15 mouse cellular contexts compared by ENCODE assay signal in the genomic region with DNA sequence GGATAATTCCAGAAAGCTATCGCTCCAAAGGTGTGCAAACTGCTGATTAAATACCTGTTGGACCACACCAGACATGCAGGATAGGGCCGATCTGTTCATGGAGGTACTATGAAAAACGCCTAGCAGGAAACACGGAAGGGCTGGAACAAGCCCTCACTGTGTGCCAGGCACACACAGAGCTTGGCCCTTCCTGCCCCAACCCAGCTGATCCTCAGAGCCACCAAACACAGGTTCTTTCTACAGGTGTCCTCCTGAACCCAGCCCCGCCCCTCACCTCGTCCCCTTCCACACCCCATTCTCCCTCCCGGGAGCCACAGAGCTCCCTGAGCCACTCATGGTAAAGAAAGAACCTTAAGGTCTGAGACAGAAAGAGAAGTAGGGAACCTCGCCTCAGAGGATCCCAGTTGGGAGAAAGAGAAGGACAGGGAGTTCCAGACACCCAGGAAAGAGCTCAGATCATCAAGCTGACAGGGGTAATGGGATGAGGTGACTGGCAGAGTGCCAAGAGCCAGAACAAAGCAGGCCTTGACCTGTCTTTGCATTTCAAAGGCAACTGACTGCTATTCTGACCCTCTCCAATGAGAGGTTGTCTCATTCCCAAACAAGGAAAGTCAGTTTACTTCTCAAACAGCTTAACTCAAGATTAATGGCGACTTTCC.
A peak's percentile ranks its signal among the peaks of the same experiment; 100 is the strongest.
DNase-seq lines count a peak whose midpoint lies in the region; ATAC-seq and TF ChIP-seq lines count a peak whose summit lies in the region.
"Had no signal": no experiment of that assay in that cellular context is flagged by ENCODE, and none has a peak within 500 bp of the region (broad histone marks: within the 10 kb centered on the region; RNA-seq: fewer than 3 reads in every experiment).

No protein-coding gene starts in this region.

- H3K27ac ChIP-seq in embryonic facial prominence, embryonic 14.5 days (replicated peaks; ENCODE audit: low read depth, low read length) = no peak overlapping the region
- H3K27ac ChIP-seq in embryonic facial prominence, embryonic 10.5 days (replicated peaks) = no peak overlapping the region
- peak overlapping the region; percentile 5; the same call in 1 of the 2 replicates for H3K27ac ChIP-seq in lung, embryonic 14.5 days (ENCODE audit: low read depth)
- H3K27ac ChIP-seq in midbrain, embryonic 13.5 days = no peak overlapping the region
- no peak overlapping the region for H3K27ac ChIP-seq in liver, postnatal 0 days (ENCODE audit: low read depth)
- no peak overlapping the region for H3K27ac ChIP-seq in kidney, embryonic 16.5 days (ENCODE audit: low read length)
- H3K27ac ChIP-seq: macrophage had no signal

- H3K4me3 ChIP-seq in embryonic facial prominence, embryonic 14.5 days (ENCODE audit: low read depth, low read length) = no peak overlapping the region
- no peak overlapping the region for H3K4me3 ChIP-seq in embryonic facial prominence, embryonic 10.5 days
- no peak overlapping the region for H3K4me3 ChIP-seq in lung, embryonic 14.5 days (ENCODE audit: low read depth, low read length)
- H3K4me3 ChIP-seq in lung, adult 2 months (replicated peaks; ENCODE audit: extremely low read depth, low read depth, low read length) = no peak overlapping the region
- H3K4me3 ChIP-seq in midbrain, embryonic 13.5 days (replicated peaks) = no peak overlapping the region
- H3K4me3 ChIP-seq in liver, postnatal 0 days (ENCODE audit: low read depth, low read length) = no peak overlapping the region
- H3K4me3 ChIP-seq in kidney, embryonic 16.5 days (ENCODE audit: low read length) = no peak overlapping the region

- no peak for TF ChIP-seq POLR2A in lung, adult 2 months (IDR thresholded peaks at IDR 0.05; ENCODE audit: borderline replicate concordance, extremely low read depth, low read depth, low read length)

- ATAC-seq in embryonic facial prominence, embryonic 14.5 days (ENCODE audit: low read depth) = 0 out of 2 replicates have a peak, but pooled peaks have one; percentile 32
- ATAC-seq in lung, embryonic 14.5 days (ENCODE audit: insufficient read depth) = no peak
- 0 out of 2 replicates have a peak, but pooled peaks have one; percentile 37 for ATAC-seq in midbrain, embryonic 13.5 days
- ATAC-seq in liver, postnatal 0 days = no peak
- ATAC-seq in kidney, embryonic 16.5 days (ENCODE audit: low FRiP score, low TSS enrichment) = no peak
- ATAC-seq: Patski had no signal

- DNase-seq in embryonic facial prominence, embryonic 14.5 days (ENCODE audit: low spot score) = no peak
- DNase-seq in embryonic facial prominence, embryonic 10.5 days (ENCODE audit: low spot score) = no peak
- no peak for DNase-seq in lung, embryonic 14.5 days
- DNase-seq in lung, adult 2 months = no peak
- peak; percentile 75 for DNase-seq in R1 (ENCODE audit: low read depth, low spot score)
- no peak for DNase-seq in liver, postnatal 0 days
- DNase-seq: heart, postnatal 10 days; kidney, postnatal 10 days; layer of hippocampus, postnatal 36 days; right cerebral cortex, postnatal 14 days had no signal

- 79% methylated on average over 9 of the region's 9 CpGs for WGBS in embryonic facial prominence, embryonic 14.5 days
- 79% methylated on average over 9 of the region's 9 CpGs for WGBS in embryonic facial prominence, embryonic 10.5 days
- WGBS in lung, embryonic 14.5 days = 74% methylated on average over 9 of the region's 9 CpGs
- WGBS in lung, adult 2 months = 79% methylated on average over 9 of the region's 9 CpGs
- 61% methylated on average over 9 of the region's 9 CpGs for WGBS in midbrain, embryonic 13.5 days
- WGBS in liver, postnatal 0 days (ENCODE audit: insufficient replicate concordance) = 66% methylated on average over 9 of the region's 9 CpGs
- 80% methylated on average over 9 of the region's 9 CpGs for WGBS in kidney, embryonic 16.5 days

- H3K27me3 ChIP-seq in embryonic facial prominence, embryonic 14.5 days (replicated peaks; ENCODE audit: control insufficient read depth, insufficient read depth, low read length) = no peaks in the 10 kb centered on the region
- no peaks in the 10 kb centered on the region for H3K27me3 ChIP-seq in embryonic facial prominence, embryonic 10.5 days (replicated peaks; ENCODE audit: low read depth, poor library complexity, severe bottlenecking)
- no peaks in the 10 kb centered on the region for H3K27me3 ChIP-seq in lung, embryonic 14.5 days (ENCODE audit: insufficient read depth, low read length)
- H3K27me3 ChIP-seq in midbrain, embryonic 13.5 days = no peaks in the 10 kb centered on the region
- no peaks in the 10 kb centered on the region for H3K27me3 ChIP-seq in liver, postnatal 0 days (ENCODE audit: insufficient read depth, low read length)
- H3K27me3 ChIP-seq in kidney, embryonic 16.5 days (ENCODE audit: insufficient read depth, low read length) = no peaks in the 10 kb centered on the region
- H3K27me3 ChIP-seq: Patski had no signal

- H3K4me1 ChIP-seq in embryonic facial prominence, embryonic 14.5 days (ENCODE audit: control insufficient read depth, insufficient read depth, low read length) = peaks cover 3% of the 10 kb centered on the region; the same call in 1 of the 2 replicates
- H3K4me1 ChIP-seq in embryonic facial prominence, embryonic 10.5 days = peaks cover 41% of the 10 kb centered on the region
- no peaks in the 10 kb centered on the region for H3K4me1 ChIP-seq in lung, embryonic 14.5 days (ENCODE audit: insufficient read depth)
- H3K4me1 ChIP-seq in lung, adult 2 months (ENCODE audit: control insufficient read depth, insufficient read depth, low read length) = 0 out of 2 replicates have a peak, but pooled peaks cover 6% of the 10 kb centered on the region
- H3K4me1 ChIP-seq in midbrain, embryonic 13.5 days (replicated peaks) = peaks cover 46% of the 10 kb centered on the region
- H3K4me1 ChIP-seq in liver, postnatal 0 days (ENCODE audit: insufficient read depth) = peaks cover 18% of the 10 kb centered on the region
- H3K4me1 ChIP-seq in kidney, embryonic 16.5 days (ENCODE audit: insufficient read depth, low read length) = peaks cover 33% of the 10 kb centered on the region

- no peaks in the 10 kb centered on the region for H3K9me3 ChIP-seq in embryonic facial prominence, embryonic 14.5 days (ENCODE audit: control insufficient read depth, low read length)
- H3K9me3 ChIP-seq in embryonic facial prominence, embryonic 10.5 days = no peaks in the 10 kb centered on the region
- H3K9me3 ChIP-seq in lung, embryonic 14.5 days (ENCODE audit: low read depth, low read length) = no peaks in the 10 kb centered on the region
- H3K9me3 ChIP-seq in midbrain, embryonic 13.5 days = no peaks in the 10 kb centered on the region
- no peaks in the 10 kb centered on the region for H3K9me3 ChIP-seq in liver, postnatal 0 days (ENCODE audit: low read length)
- no peaks in the 10 kb centered on the region for H3K9me3 ChIP-seq in kidney, embryonic 16.5 days (ENCODE audit: low read length)

- no peak for TF ChIP-seq EP300 in liver, postnatal 0 days (IDR thresholded peaks at IDR 0.05; ENCODE audit: low read depth)

- H3K9ac ChIP-seq in embryonic facial prominence, embryonic 14.5 days (ENCODE audit: low read depth, low read length) = no peak overlapping the region
- no peak overlapping the region for H3K9ac ChIP-seq in lung, embryonic 14.5 days
- H3K9ac ChIP-seq in midbrain, embryonic 13.5 days (replicated peaks) = no peak overlapping the region
- H3K9ac ChIP-seq in liver, postnatal 0 days (replicated peaks) = no peak overlapping the region
- H3K9ac ChIP-seq in kidney, embryonic 16.5 days (replicated peaks; ENCODE audit: low read length) = no peak overlapping the region

- no peak for TF ChIP-seq CTCF in lung, embryonic 14.5 days (IDR thresholded peaks at IDR 0.05; ENCODE audit: low read depth)
- no peak for TF ChIP-seq CTCF in lung, adult 2 months (IDR thresholded peaks at IDR 0.05; ENCODE audit: insufficient read depth, low read length)
- no peak for TF ChIP-seq CTCF in liver, postnatal 0 days (IDR thresholded peaks at IDR 0.05; ENCODE audit: low read depth)

- H3K36me3 ChIP-seq in embryonic facial prominence, embryonic 14.5 days (ENCODE audit: control insufficient read depth, insufficient read depth, low read length) = peaks cover 16% of the 10 kb centered on the region; the same call in 1 of the 2 replicates
- peaks cover 10% of the 10 kb centered on the region for H3K36me3 ChIP-seq in embryonic facial prominence, embryonic 10.5 days (replicated peaks)
- H3K36me3 ChIP-seq in lung, embryonic 14.5 days (ENCODE audit: insufficient read depth) = peaks cover 12% of the 10 kb centered on the region; the same call in 1 of the 2 replicates
- H3K36me3 ChIP-seq in midbrain, embryonic 13.5 days = 0 out of 2 replicates have a peak, but pooled peaks cover 13% of the 10 kb centered on the region
- no peaks in the 10 kb centered on the region for H3K36me3 ChIP-seq in liver, postnatal 0 days (replicated peaks; ENCODE audit: insufficient read depth, low read length)
- H3K36me3 ChIP-seq in kidney, embryonic 16.5 days (ENCODE audit: insufficient read depth, low read length) = no peaks in the 10 kb centered on the region

- no peak overlapping the region for H3K4me2 ChIP-seq in embryonic facial prominence, embryonic 14.5 days (ENCODE audit: low read depth, low read length)
- H3K4me2 ChIP-seq in lung, embryonic 14.5 days = no peak overlapping the region
- no peak overlapping the region for H3K4me2 ChIP-seq in midbrain, embryonic 13.5 days (replicated peaks)
- H3K4me2 ChIP-seq in liver, postnatal 0 days (ENCODE audit: low read depth, low read length) = no peak overlapping the region
- no peak overlapping the region for H3K4me2 ChIP-seq in kidney, embryonic 16.5 days (replicated peaks; ENCODE audit: low read depth, low read length)
- H3K4me2 ChIP-seq: liver, embryonic 11.5 days had no signal

Comparison
In these comparisons a context has a peak if more than half of its experiments do, and no peak if none do; other contexts are left out.
1. ATAC-seq: peak in embryonic facial prominence, embryonic 14.5 days (single experiment) and midbrain, embryonic 13.5 days (single experiment); none in lung, embryonic 14.5 days (single experiment), liver, postnatal 0 days (single experiment) and kidney, embryonic 16.5 days (single experiment).